Mouse (Mus musculus) hindbrain, embryonic 10.5 days (tissue): Measurements from ENCODE around the gene Slc8a1. TPM values are rescaled to one million over a fixed set of nuclear protein-coding genes. Genes with fewer than 3 reads are reported as not detected.
A peak's percentile ranks its signal among the peaks of the same experiment; 100 is the strongest.

ENCODE experiments used
- DNase-seq: peaks from one replicate; pipeline ENCODE4 v3.0.0-alpha.2; 2017; ENCODE audit warnings: low spot score
- H3K27ac ChIP-seq: fragments of 300-500 bp; sonication (generic); 2 replicates; pipeline ENCODE4 v1.5.1; 2016; ENCODE audit warnings: mild to moderate bottlenecking, moderate library complexity
- H3K27me3 ChIP-seq: fragments of 300-500 bp; sonication (generic); 2 replicates; pipeline ENCODE4 v1.6.1; 2016; ENCODE audit warnings: mild to moderate bottlenecking; ENCODE audit not compliant: poor library complexity, insufficient read depth, severe bottlenecking
- H3K36me3 ChIP-seq: fragments of 300-500 bp; sonication (generic); 2 replicates; pipeline ENCODE4 v1.6.1; 2016; ENCODE audit warnings: mild to moderate bottlenecking, moderate library complexity
- H3K4me1 ChIP-seq: fragments of 300-500 bp; sonication (generic); replicated peaks from 2 replicates; pipeline ENCODE4 v1.6.1; 2016; ENCODE audit warnings: mild to moderate bottlenecking
- H3K4me3 ChIP-seq: fragments of 300-500 bp; sonication (generic); 2 replicates; pipeline ENCODE4 v1.5.1; 2016; ENCODE audit warnings: mild to moderate bottlenecking, moderate library complexity
- H3K9me3 ChIP-seq: fragments of 300-500 bp; sonication (generic); 2 replicates; pipeline ENCODE4 v1.6.1; 2016; ENCODE audit warnings: mild to moderate bottlenecking, moderate library complexity
- WGBS: fragments of 180-500 bp; shearing (Covaris S2); methylation state at CpG from one replicate; pipeline ENCODE4 v1.1.7; 2016; 5-methylcytosine and 5-hydroxymethylcytosine counted together
- polyA plus RNA-seq: library from polyadenylated mRNA; unstranded; fragments of >200 nt; fragmentation: Nextera tagmentation; extraction: Ambion mirVana; gene quantifications from 2 replicates; pipeline ENCODE4 v1.2.1, GENCODE M21; 2016

The Slc8a1 gene
- polyA plus RNA-seq, 1 experiment from 2014 or later: 2.6 TPM

DNA sequence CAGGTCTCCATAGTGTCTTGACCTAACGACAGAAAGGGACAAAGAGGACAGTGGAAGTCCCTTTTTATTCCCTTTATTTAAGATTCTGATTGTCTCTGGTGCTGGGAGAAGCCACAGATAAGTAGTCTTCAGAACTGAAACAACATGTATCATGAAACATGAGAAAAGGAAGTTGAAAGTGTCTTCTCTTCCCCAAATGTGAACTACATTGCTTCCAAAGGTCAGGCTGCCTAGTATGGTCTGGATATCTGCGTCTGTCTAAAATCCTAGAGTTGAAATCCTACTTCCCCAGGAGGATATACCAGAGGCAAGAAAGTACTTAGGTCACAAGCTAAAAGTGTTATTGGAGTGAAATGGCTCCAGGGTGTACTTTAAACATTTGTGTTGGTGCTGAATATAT is 34.9 kb downstream of the Slc8a1 start:
- WGBS: 73% methylated on average over 2 of the region's 2 CpGs
- Histone ChIP-seq H3K4me3 (no peak overlapping the region), H3K27ac (no peak overlapping the region), H3K27me3 (no peaks in the 10 kb centered on the region), H3K4me1 (peaks cover 10% of the 10 kb centered on the region; the same call in 1 of the 2 replicates), H3K9me3 (no peaks in the 10 kb centered on the region), H3K36me3 (no peaks in the 10 kb centered on the region)
- no peak for DNase-seq

- no peak for DNase-seq
- H3K36me3 ChIP-seq: no peaks in the 10 kb centered on the region
- no peaks in the 10 kb centered on the region for H3K9me3 ChIP-seq
- 92% methylated on average over 4 of the region's 4 CpGs for WGBS
- no peak overlapping the region for H3K4me3 ChIP-seq
- H3K27ac ChIP-seq: no peak overlapping the region
- H3K4me1 ChIP-seq: peaks cover 10% of the 10 kb centered on the region; the same call in 1 of the 2 replicates
- no peaks in the 10 kb centered on the region for H3K27me3 ChIP-seq
Observed at GRCm38 (mm10) chr17:81701701-81702100, 36.5 kb downstream of the Slc8a1 start.

DNA sequence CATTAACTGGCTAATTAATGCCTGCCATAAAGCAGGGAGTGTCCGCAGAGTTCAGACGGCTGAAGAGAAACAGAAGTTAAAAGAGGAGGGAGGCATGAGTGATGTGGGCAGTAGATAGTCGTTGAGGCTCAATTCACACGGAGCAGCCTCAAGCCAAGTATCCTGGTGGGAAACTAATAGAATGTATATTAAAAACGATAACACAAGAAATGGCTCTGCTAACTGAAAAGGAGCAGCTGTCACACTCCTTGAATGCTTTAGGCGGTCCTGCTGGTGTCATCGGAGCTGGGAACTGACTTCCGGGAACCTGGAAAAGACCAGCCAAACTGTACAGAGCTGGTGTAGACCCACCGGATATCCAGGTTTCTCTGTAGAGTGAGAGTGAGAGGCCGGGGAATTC is 39.4 kb downstream of the Slc8a1 start:
- Histone ChIP-seq H3K36me3 (no peaks in the 10 kb centered on the region), H3K4me1 (peaks cover 10% of the 10 kb centered on the region; the same call in 1 of the 2 replicates)
- WGBS: 61% methylated on average over 10 of the region's 10 CpGs

GRCm38 (mm10) chr17:81697695-81698094 is 40.5 kb downstream of the Slc8a1 start:
- H3K36me3 ChIP-seq: no peaks in the 10 kb centered on the region
- H3K4me1 ChIP-seq: peaks cover 10% of the 10 kb centered on the region; the same call in 1 of the 2 replicates
- no peaks in the 10 kb centered on the region for H3K9me3 ChIP-seq
- H3K27ac ChIP-seq: no peak overlapping the region
- no peak overlapping the region for H3K4me3 ChIP-seq
- 72% methylated on average over 2 of the region's 2 CpGs for WGBS
- H3K27me3 ChIP-seq: no peaks in the 10 kb centered on the region
- DNase-seq: no peak

More for the DNA sequence above, 39.4 kb downstream of the Slc8a1 start:
- Histone ChIP-seq H3K27ac (no peak overlapping the region), H3K4me3 (no peak overlapping the region), H3K9me3 (no peaks in the 10 kb centered on the region), H3K27me3 (no peaks in the 10 kb centered on the region)
- no peak for DNase-seq

DNA sequence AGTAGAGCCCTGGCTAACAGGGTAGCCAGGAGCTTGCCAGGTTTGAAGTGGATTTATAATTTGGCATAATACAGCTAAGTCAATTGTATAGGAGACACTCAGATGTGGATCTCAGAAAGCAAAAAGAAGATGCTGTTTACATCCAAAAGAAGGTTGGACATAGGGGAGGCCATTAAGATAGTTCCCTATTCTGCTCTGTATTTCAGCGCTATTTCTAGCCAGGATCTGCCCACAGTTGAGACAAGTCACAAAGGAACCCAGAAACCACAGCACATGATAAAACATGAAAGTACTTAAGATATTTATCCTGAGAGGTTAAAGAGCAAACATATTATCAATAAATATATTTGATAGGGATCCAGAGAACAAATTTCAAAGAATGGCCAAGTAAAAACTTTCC is 43.2 kb downstream of the Slc8a1 start:
- Histone ChIP-seq H3K27ac (no peak overlapping the region), H3K4me1 (peaks cover 10% of the 10 kb centered on the region; the same call in 1 of the 2 replicates), H3K4me3 (no peak overlapping the region), H3K36me3 (no peaks in the 10 kb centered on the region), H3K27me3 (no peaks in the 10 kb centered on the region), H3K9me3 (no peaks in the 10 kb centered on the region)
- 91% methylated on average over 1 of the region's 1 CpGs for WGBS
- DNase-seq: no peak

GRCm38 (mm10) chr17:81679616-81680015 is 58.6 kb downstream of the Slc8a1 start:
- 0 out of 2 replicates have a peak, but pooled peaks cover 4% of the 10 kb centered on the region for H3K27me3 ChIP-seq
- no peak for DNase-seq
- no peaks in the 10 kb centered on the region for H3K9me3 ChIP-seq
- peaks cover 3% of the 10 kb centered on the region; the same call in 1 of the 2 replicates for H3K4me1 ChIP-seq
- no peak overlapping the region for H3K27ac ChIP-seq
- no peak overlapping the region for H3K4me3 ChIP-seq
- H3K36me3 ChIP-seq: no peaks in the 10 kb centered on the region

- Histone ChIP-seq H3K27me3 (peaks cover 20% of the 10 kb centered on the region), H3K36me3 (no peaks in the 10 kb centered on the region), H3K9me3 (no peaks in the 10 kb centered on the region), H3K27ac (no peak overlapping the region), H3K4me1 (peaks cover 3% of the 10 kb centered on the region; the same call in 1 of the 2 replicates), H3K4me3 (no peak overlapping the region)
- DNase-seq: no peak
- 82% methylated on average over 2 of the region's 2 CpGs for WGBS
Observed at GRCm38 (mm10) chr17:81677450-81677849, 60.7 kb downstream of the Slc8a1 start.

GRCm38 (mm10) chr17:81676203-81676602 is 62.0 kb downstream of the Slc8a1 start:
- DNase-seq: peak; percentile 24
- peaks cover 33% of the 10 kb centered on the region for H3K27me3 ChIP-seq
- H3K36me3 ChIP-seq: no peaks in the 10 kb centered on the region
- no peak overlapping the region for H3K27ac ChIP-seq
- H3K4me3 ChIP-seq: no peak overlapping the region
- H3K4me1 ChIP-seq: peaks cover 5% of the 10 kb centered on the region
- 53% methylated on average over 3 of the region's 3 CpGs for WGBS
- no peaks in the 10 kb centered on the region for H3K9me3 ChIP-seq

DNA sequence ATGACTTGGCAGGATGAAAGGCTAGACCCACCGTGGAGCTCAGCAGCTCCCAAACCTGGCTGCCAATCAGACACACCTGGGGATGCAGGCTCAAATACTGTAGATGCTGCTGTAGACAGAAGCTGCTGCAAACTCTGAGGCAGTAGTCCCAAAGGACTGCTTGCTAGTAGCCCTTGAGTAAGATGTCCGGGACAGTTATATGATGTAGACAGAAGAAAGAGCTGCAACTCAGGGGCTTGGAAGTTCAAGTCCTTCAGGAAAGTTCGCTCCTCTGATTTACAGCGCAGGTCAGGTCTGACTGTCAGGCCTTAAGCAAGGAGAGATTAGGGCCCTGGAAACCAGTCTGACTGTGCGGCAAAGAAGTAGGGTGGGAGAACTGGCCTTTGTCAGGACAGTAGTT is 66.9 kb downstream of the Slc8a1 start:
- 0 out of 2 replicates have a peak overlapping the region, but pooled peaks have one; percentile 73 for H3K4me3 ChIP-seq
- H3K27me3 ChIP-seq: peaks cover 49% of the 10 kb centered on the region
- H3K4me1 ChIP-seq: peaks cover 27% of the 10 kb centered on the region
- H3K9me3 ChIP-seq: no peaks in the 10 kb centered on the region
- WGBS: 7% methylated on average over 5 of the region's 5 CpGs
- no peak overlapping the region for H3K27ac ChIP-seq
- no peaks in the 10 kb centered on the region for H3K36me3 ChIP-seq
- DNase-seq: peak; percentile 25

GRCm38 (mm10) chr17:81669816-81670691 is 68.1 kb downstream of the Slc8a1 start:
- Histone ChIP-seq H3K36me3 (no peaks in the 10 kb centered on the region), H3K27ac (peak overlapping the region; percentile 91), H3K4me1 (peaks cover 25% of the 10 kb centered on the region), H3K9me3 (no peaks in the 10 kb centered on the region), H3K4me3 (peak overlapping the region; percentile 73), H3K27me3 (peaks cover 48% of the 10 kb centered on the region)
- peak; percentile 77 for DNase-seq
- WGBS: under 1% methylated on average over 71 of the region's 84 CpGs

GRCm38 (mm10) chr17:81669062-81669815 is 68.9 kb downstream of the Slc8a1 start:
- Histone ChIP-seq H3K36me3 (no peaks in the 10 kb centered on the region), H3K9me3 (no peaks in the 10 kb centered on the region), H3K4me1 (peaks cover 25% of the 10 kb centered on the region), H3K4me3 (peak overlapping the region; percentile 73), H3K27ac (peak overlapping the region; percentile 91), H3K27me3 (peaks cover 45% of the 10 kb centered on the region)
- under 1% methylated on average over 22 of the region's 22 CpGs for WGBS
- peak; percentile 71 for DNase-seq

GRCm38 (mm10) chr17:81668466-81668865 is 69.7 kb downstream of the Slc8a1 start:
- WGBS: 4% methylated on average over 2 of the region's 2 CpGs
- Histone ChIP-seq H3K27ac (peak overlapping the region; percentile 91; the same call in 1 of the 2 replicates), H3K27me3 (peaks cover 39% of the 10 kb centered on the region), H3K4me1 (peaks cover 25% of the 10 kb centered on the region), H3K36me3 (no peaks in the 10 kb centered on the region), H3K4me3 (peak overlapping the region; percentile 73), H3K9me3 (no peaks in the 10 kb centered on the region)
- no peak for DNase-seq

- Histone ChIP-seq H3K9me3 (no peaks in the 10 kb centered on the region), H3K4me3 (peak overlapping the region; percentile 73; the same call in 1 of the 2 replicates), H3K27ac (no peak overlapping the region), H3K4me1 (peaks cover 25% of the 10 kb centered on the region), H3K36me3 (no peaks in the 10 kb centered on the region), H3K27me3 (peaks cover 34% of the 10 kb centered on the region)
- 70% methylated on average over 2 of the region's 2 CpGs for WGBS
- no peak for DNase-seq
Observed at GRCm38 (mm10) chr17:81667935-81668334, 70.2 kb downstream of the Slc8a1 start.
